Mouse (Mus musculus) hindbrain, embryonic 12.5 days (tissue): Measurements from ENCODE around the gene Dirc2. TPM values are rescaled to one million over a fixed set of nuclear protein-coding genes. Genes with fewer than 3 reads are reported as not detected.

ENCODE experiments used
- ATAC-seq: fragments of 200-750 bp; cut with Nextera tagmentation; 2 replicates; pipeline ENCODE4 v1.8.0; 2017; ENCODE audit warnings: moderate TSS enrichment; ENCODE audit not compliant: low FRiP score
- H3K27ac ChIP-seq: fragments of 300-500 bp; sonication (generic); 2 replicates; pipeline ENCODE4 v1.5.1; 2016; ENCODE audit warnings: mild to moderate bottlenecking
- H3K27me3 ChIP-seq: fragments of 300-500 bp; sonication (generic); 2 replicates; pipeline ENCODE4 v1.6.1; 2016; ENCODE audit warnings: mild to moderate bottlenecking
- H3K36me3 ChIP-seq: fragments of 300-500 bp; sonication (generic); 2 replicates; pipeline ENCODE4 v1.6.1; 2016; ENCODE audit warnings: mild to moderate bottlenecking
- H3K4me1 ChIP-seq: fragments of 300-500 bp; sonication (generic); 2 replicates; pipeline ENCODE4 v1.6.1; 2016
- H3K4me2 ChIP-seq: fragments of 300-500 bp; sonication (generic); replicated peaks from 2 replicates; pipeline ENCODE4 v1.6.1; 2016; ENCODE audit warnings: mild to moderate bottlenecking
- H3K4me3 ChIP-seq: fragments of 300-500 bp; sonication (generic); 2 replicates; pipeline ENCODE4 v1.5.1; 2016; ENCODE audit warnings: mild to moderate bottlenecking
- H3K9ac ChIP-seq: fragments of 300-500 bp; sonication (generic); 2 replicates; pipeline ENCODE4 v1.6.1; 2016; ENCODE audit warnings: mild to moderate bottlenecking, moderate library complexity
- H3K9me3 ChIP-seq: fragments of 300-500 bp; sonication (generic); replicated peaks from 2 replicates; pipeline ENCODE4 v1.6.1; 2016; ENCODE audit warnings: mild to moderate bottlenecking
- WGBS: fragments of 180-500 bp; shearing (Covaris S2); methylation state at CpG from one replicate; pipeline ENCODE4 v1.1.7; 2016; 5-methylcytosine and 5-hydroxymethylcytosine counted together
- polyA plus RNA-seq: library from polyadenylated mRNA; unstranded; fragments of >200 nt; fragmentation: Nextera tagmentation; extraction: Ambion mirVana; gene quantifications from 2 replicates; pipeline ENCODE4 v1.2.1, GENCODE M21; 2016

Dirc2 gene
- polyA plus RNA-seq, 1 experiment from 2014 or later, result 32.4 TPM

GRCm38 (mm10) chr16:35787163-35787562, 18.0 kb upstream of the Dirc2 start:
- WGBS, result 81% methylated on average over 6 of the region's 6 CpGs
- H3K36me3 ChIP-seq, result peaks cover 9% of the 10 kb centered on the region
- no peak overlapping the region for H3K4me2 ChIP-seq
- H3K27me3 ChIP-seq, result no peaks in the 10 kb centered on the region
- peak overlapping the region; percentile 52 for H3K27ac ChIP-seq
- peak; percentile 74; the same call in 1 of the 2 replicates for ATAC-seq
- no peaks in the 10 kb centered on the region for H3K9me3 ChIP-seq
- H3K9ac ChIP-seq, result no peak overlapping the region
- no peak overlapping the region for H3K4me3 ChIP-seq
- H3K4me1 ChIP-seq, result peaks cover 10% of the 10 kb centered on the region

GRCm38 (mm10) chr16:35784134-35784725, 15.1 kb upstream of the Dirc2 start:
- Histone ChIP-seq H3K4me3 (no peak overlapping the region), H3K36me3 (peaks cover 2% of the 10 kb centered on the region; the same call in 1 of the 2 replicates), H3K27ac (no peak overlapping the region), H3K4me2 (no peak overlapping the region), H3K9ac (no peak overlapping the region), H3K27me3 (no peaks in the 10 kb centered on the region), H3K9me3 (no peaks in the 10 kb centered on the region), H3K4me1 (peaks cover 10% of the 10 kb centered on the region)
- 90% methylated on average over 7 of the region's 7 CpGs for WGBS
- ATAC-seq, result no peak

- ATAC-seq, result no peak
- no peak overlapping the region for H3K4me3 ChIP-seq
- no peak overlapping the region for H3K27ac ChIP-seq
- no peaks in the 10 kb centered on the region for H3K36me3 ChIP-seq
- H3K4me2 ChIP-seq, result no peak overlapping the region
- H3K9ac ChIP-seq, result no peak overlapping the region
- H3K4me1 ChIP-seq, result peaks cover 10% of the 10 kb centered on the region
- no peaks in the 10 kb centered on the region for H3K27me3 ChIP-seq
- WGBS, result 83% methylated on average over 3 of the region's 3 CpGs
- H3K9me3 ChIP-seq, result no peaks in the 10 kb centered on the region
Measured at GRCm38 (mm10) chr16:35783207-35783573, 14.0 kb upstream of the Dirc2 start.

- WGBS, result 87% methylated on average over 13 of the region's 13 CpGs
- H3K9ac ChIP-seq, result no peak overlapping the region
- H3K9me3 ChIP-seq, result no peaks in the 10 kb centered on the region
- H3K4me2 ChIP-seq, result no peak overlapping the region
- H3K4me3 ChIP-seq, result no peak overlapping the region
- no peak for ATAC-seq
- H3K27me3 ChIP-seq, result no peaks in the 10 kb centered on the region
- H3K36me3 ChIP-seq, result no peaks in the 10 kb centered on the region
- peaks cover 8% of the 10 kb centered on the region for H3K4me1 ChIP-seq
- H3K27ac ChIP-seq, result no peak overlapping the region
Measured at GRCm38 (mm10) chr16:35782451-35783206, 13.5 kb upstream of the Dirc2 start.

GRCm38 (mm10) chr16:35781651-35782050, 12.5 kb upstream of the Dirc2 start:
- H3K27ac ChIP-seq, result no peak overlapping the region
- no peaks in the 10 kb centered on the region for H3K27me3 ChIP-seq
- H3K36me3 ChIP-seq, result no peaks in the 10 kb centered on the region
- WGBS, result 86% methylated on average over 5 of the region's 5 CpGs
- ATAC-seq, result no peak
- H3K4me3 ChIP-seq, result no peak overlapping the region
- peaks cover 2% of the 10 kb centered on the region; the same call in 1 of the 2 replicates for H3K4me1 ChIP-seq
- H3K4me2 ChIP-seq, result no peak overlapping the region
- no peak overlapping the region for H3K9ac ChIP-seq
- H3K9me3 ChIP-seq, result no peaks in the 10 kb centered on the region

- H3K9ac ChIP-seq, result no peak overlapping the region
- H3K4me1 ChIP-seq, result peaks cover 2% of the 10 kb centered on the region; the same call in 1 of the 2 replicates
- H3K36me3 ChIP-seq, result no peaks in the 10 kb centered on the region
- no peak overlapping the region for H3K4me3 ChIP-seq
- H3K27ac ChIP-seq, result no peak overlapping the region
- WGBS, result 90% methylated on average over 9 of the region's 9 CpGs
- no peaks in the 10 kb centered on the region for H3K9me3 ChIP-seq
- no peak for ATAC-seq
- no peak overlapping the region for H3K4me2 ChIP-seq
- no peaks in the 10 kb centered on the region for H3K27me3 ChIP-seq
Measured at GRCm38 (mm10) chr16:35781096-35781495, 11.9 kb upstream of the Dirc2 start.

GRCm38 (mm10) chr16:35779681-35780080, 10.5 kb upstream of the Dirc2 start:
- H3K4me2 ChIP-seq, result no peak overlapping the region
- no peaks in the 10 kb centered on the region for H3K9me3 ChIP-seq
- no peaks in the 10 kb centered on the region for H3K27me3 ChIP-seq
- no peak overlapping the region for H3K27ac ChIP-seq
- H3K4me1 ChIP-seq, result peaks cover 2% of the 10 kb centered on the region; the same call in 1 of the 2 replicates
- ATAC-seq, result no peak
- 86% methylated on average over 7 of the region's 7 CpGs for WGBS
- no peaks in the 10 kb centered on the region for H3K36me3 ChIP-seq
- H3K9ac ChIP-seq, result no peak overlapping the region
- no peak overlapping the region for H3K4me3 ChIP-seq

- H3K27me3 ChIP-seq, result no peaks in the 10 kb centered on the region
- no peak overlapping the region for H3K27ac ChIP-seq
- no peak overlapping the region for H3K4me2 ChIP-seq
- WGBS, result 96% methylated on average over 4 of the region's 4 CpGs
- no peaks in the 10 kb centered on the region for H3K9me3 ChIP-seq
- no peak overlapping the region for H3K4me3 ChIP-seq
- no peaks in the 10 kb centered on the region for H3K36me3 ChIP-seq
- H3K9ac ChIP-seq, result no peak overlapping the region
- no peaks in the 10 kb centered on the region for H3K4me1 ChIP-seq
- no peak for ATAC-seq
Measured at GRCm38 (mm10) chr16:35777768-35778167, 8.6 kb upstream of the Dirc2 start.

- WGBS, result 90% methylated on average over 7 of the region's 7 CpGs
- Histone ChIP-seq H3K27me3 (no peaks in the 10 kb centered on the region), H3K4me2 (no peak overlapping the region), H3K4me3 (no peak overlapping the region), H3K36me3 (no peaks in the 10 kb centered on the region), H3K4me1 (peaks cover under 1% of the 10 kb centered on the region; the same call in 1 of the 2 replicates), H3K9me3 (no peaks in the 10 kb centered on the region), H3K27ac (no peak overlapping the region), H3K9ac (no peak overlapping the region)
- no peak for ATAC-seq
Measured at GRCm38 (mm10) chr16:35776737-35777136, 7.6 kb upstream of the Dirc2 start.

GRCm38 (mm10) chr16:35775835-35776234, 6.7 kb upstream of the Dirc2 start:
- H3K9me3 ChIP-seq, result no peaks in the 10 kb centered on the region
- H3K4me1 ChIP-seq, result peaks cover 9% of the 10 kb centered on the region
- no peak overlapping the region for H3K9ac ChIP-seq
- 96% methylated on average over 1 of the region's 1 CpGs for WGBS
- no peak overlapping the region for H3K27ac ChIP-seq
- H3K36me3 ChIP-seq, result no peaks in the 10 kb centered on the region
- no peak overlapping the region for H3K4me3 ChIP-seq
- no peak for ATAC-seq
- H3K27me3 ChIP-seq, result no peaks in the 10 kb centered on the region
- H3K4me2 ChIP-seq, result no peak overlapping the region

- WGBS, result 89% methylated on average over 5 of the region's 5 CpGs
- H3K4me1 ChIP-seq, result peaks cover 27% of the 10 kb centered on the region
- no peaks in the 10 kb centered on the region for H3K9me3 ChIP-seq
- no peaks in the 10 kb centered on the region for H3K27me3 ChIP-seq
- no peak overlapping the region for H3K27ac ChIP-seq
- no peaks in the 10 kb centered on the region for H3K36me3 ChIP-seq
- no peak for ATAC-seq
- no peak overlapping the region for H3K4me3 ChIP-seq
- no peak overlapping the region for H3K9ac ChIP-seq
- no peak overlapping the region for H3K4me2 ChIP-seq
Measured at GRCm38 (mm10) chr16:35772598-35772997, 3.4 kb upstream of the Dirc2 start.

GRCm38 (mm10) chr16:35771606-35772005, 2.5 kb upstream of the Dirc2 start:
- no peak overlapping the region for H3K27ac ChIP-seq
- H3K4me1 ChIP-seq, result peaks cover 30% of the 10 kb centered on the region
- no peaks in the 10 kb centered on the region for H3K9me3 ChIP-seq
- no peak overlapping the region for H3K9ac ChIP-seq
- no peaks in the 10 kb centered on the region for H3K36me3 ChIP-seq
- no peak overlapping the region for H3K4me3 ChIP-seq
- ATAC-seq, result no peak
- 87% methylated on average over 5 of the region's 5 CpGs for WGBS
- 0 out of 2 replicates have a peak overlapping the region, but pooled peaks have one; percentile 83 for H3K4me2 ChIP-seq
- no peaks in the 10 kb centered on the region for H3K27me3 ChIP-seq

- H3K36me3 ChIP-seq, result no peaks in the 10 kb centered on the region
- H3K27ac ChIP-seq, result no peak overlapping the region
- H3K9ac ChIP-seq, result no peak overlapping the region; the same call in 1 of the 2 replicates
- H3K4me2 ChIP-seq, result peak overlapping the region; percentile 83
- H3K27me3 ChIP-seq, result no peaks in the 10 kb centered on the region
- peaks cover 30% of the 10 kb centered on the region for H3K4me1 ChIP-seq
- 15% methylated on average over 8 of the region's 8 CpGs for WGBS
- peak overlapping the region; percentile 93 for H3K4me3 ChIP-seq
- no peak for ATAC-seq
- no peaks in the 10 kb centered on the region for H3K9me3 ChIP-seq
Measured at GRCm38 (mm10) chr16:35771141-35771540, 2.0 kb upstream of the Dirc2 start.
